Mouse (Mus musculus): ENCODE measurements at regions not wholly inside any gene's neighbourhood (a gene's known extent, or its start where the extent isn't known, plus 50 kb on each side); places are given as distances from the start of the nearest gene placed in this dataset.

DNA sequence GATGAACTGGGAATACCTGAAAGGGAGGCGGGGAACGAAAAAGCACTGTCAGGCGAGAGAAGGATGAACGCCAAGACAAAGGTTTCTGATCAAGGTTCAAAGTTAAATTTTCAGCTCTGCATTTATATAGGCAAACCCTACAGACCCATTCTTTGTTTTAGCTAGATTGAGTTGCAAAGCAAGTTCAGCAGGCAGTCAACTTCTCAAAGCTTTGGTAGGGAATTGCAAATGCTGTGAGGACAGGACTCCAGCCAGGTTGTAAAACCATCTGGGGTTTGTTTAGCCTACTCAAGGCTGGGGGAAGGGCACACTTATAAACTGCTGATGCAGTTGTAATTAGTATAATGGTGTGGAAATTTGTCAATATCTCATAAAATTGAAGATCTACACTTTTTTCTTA lies 87.9 kb downstream of the Gm10358 start:
- TF ChIP-seq CTCF (IDR thresholded peaks at IDR 0.05; ENCODE audit: low read depth) (no peak), EP300 (IDR thresholded peaks at IDR 0.05; ENCODE audit: low read depth) (no peak)

Data from liver, postnatal 0 days (tissue).